Mouse (Mus musculus) embryonic stem cell, embryonic (primary cell): ENCODE results near the gene Gabarapl2.

Experiments
- CTCF ChIA-PET, 4 experiments: fragments of 300-600 bp in 2 of 4; fragments of 350-600 bp in 2 of 4; sonication (Branson Sonifier 250); formaldehyde crosslinking; loops; one replicate each; lab custom pipeline; 2022; ENCODE audit warnings: inconsistent platforms in 2 of 4; lab: Charles Lee
- POLR2A ChIA-PET, 4 experiments: fragments of 300-600 bp in 2 of 4; fragments of 350-600 bp in 2 of 4; sonication (Branson Sonifier 250); formaldehyde crosslinking; loops; one replicate each; lab custom pipeline; 2022; ENCODE audit warnings: antibody characterized with exemption in 4 of 4, inconsistent platforms in 1 of 4; lab: Charles Lee

The Gabarapl2 gene

DNA sequence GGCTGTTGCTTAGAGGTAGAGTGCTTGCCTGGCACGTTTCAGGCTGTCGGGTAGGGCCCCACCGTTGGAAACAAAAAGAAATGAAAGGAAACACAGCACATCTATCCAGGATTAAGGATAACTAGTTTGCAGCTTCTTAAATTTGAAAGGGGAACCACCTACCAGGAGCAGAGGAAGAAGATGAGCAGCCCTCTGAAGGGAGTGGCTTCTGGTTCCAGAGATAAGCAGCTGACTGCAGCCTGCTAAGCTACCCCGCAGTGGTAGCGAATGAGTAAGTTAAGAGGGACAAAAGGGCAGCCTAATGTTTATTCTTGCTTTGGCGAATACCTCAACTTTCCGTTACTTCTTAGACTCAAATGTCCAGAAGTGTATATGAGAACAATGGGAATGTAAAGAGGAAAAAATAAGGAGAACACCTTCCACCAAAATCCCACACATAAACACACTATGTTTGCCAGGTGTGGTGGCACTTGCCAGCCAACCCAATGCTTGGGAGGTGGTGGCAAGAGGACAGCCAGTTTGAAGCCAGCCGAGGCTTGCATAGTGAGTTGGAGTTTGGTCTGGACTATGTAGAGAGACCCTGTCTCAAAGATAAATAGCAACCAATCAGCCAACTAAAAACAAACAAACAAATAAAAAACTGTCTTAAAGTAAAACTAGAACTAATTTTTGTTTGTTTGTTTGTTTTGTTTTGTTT, 10.7 kb upstream of the Gabarapl2 start:
- ChIA-PET CTCF (no interaction called here), POLR2A (interaction anchor here (0.5 to 7.2 kb wide), 6 partner anchors 9 to 924 kb away, joined by 3 to 93 read pairs (median 4); partner anchors contain the start of genes Adat1 (in 1 of the 4) and Gabarapl2 (in 1 of the 4))

GRCm38 (mm10) chr8:111931721-111932120, 8.8 kb upstream of the Gabarapl2 start:
- POLR2A ChIA-PET = interaction anchor here (0.6 to 7.2 kb wide), 23 partner anchors 8 to 121 kb away, joined by 3 to 93 read pairs (median 5); partner anchors contain the start of genes Gabarapl2 (in 3 of the 4), Cfdp1 (in 2 of the 4) and Adat1 (in 1 of the 4)
- CTCF ChIA-PET = interaction anchor here (0.9 to 1.5 kb wide), 6 partner anchors 8 to 50 kb away, joined by 3 to 11 read pairs (median 4); no protein-coding TSS in a partner anchor

- ChIA-PET CTCF (interaction anchor here (0.6 to 1.5 kb wide), 11 partner anchors 9 to 241 kb away, joined by 3 to 11 read pairs (median 3); partner anchors contain the start of gene Adat1 (in 1 of the 4)), POLR2A (interaction anchor here (0.6 to 7.2 kb wide), 34 partner anchors 7 to 935 kb away, joined by 3 to 93 read pairs (median 4); partner anchors contain the start of genes Gabarapl2 (in 3 of the 4), Cfdp1 (in 2 of the 4), Adat1 (in 1 of the 4) and Ddx19a (in 1 of the 4))
Measured at GRCm38 (mm10) chr8:111932580-111933336, 7.7 kb upstream of the Gabarapl2 start.

DNA sequence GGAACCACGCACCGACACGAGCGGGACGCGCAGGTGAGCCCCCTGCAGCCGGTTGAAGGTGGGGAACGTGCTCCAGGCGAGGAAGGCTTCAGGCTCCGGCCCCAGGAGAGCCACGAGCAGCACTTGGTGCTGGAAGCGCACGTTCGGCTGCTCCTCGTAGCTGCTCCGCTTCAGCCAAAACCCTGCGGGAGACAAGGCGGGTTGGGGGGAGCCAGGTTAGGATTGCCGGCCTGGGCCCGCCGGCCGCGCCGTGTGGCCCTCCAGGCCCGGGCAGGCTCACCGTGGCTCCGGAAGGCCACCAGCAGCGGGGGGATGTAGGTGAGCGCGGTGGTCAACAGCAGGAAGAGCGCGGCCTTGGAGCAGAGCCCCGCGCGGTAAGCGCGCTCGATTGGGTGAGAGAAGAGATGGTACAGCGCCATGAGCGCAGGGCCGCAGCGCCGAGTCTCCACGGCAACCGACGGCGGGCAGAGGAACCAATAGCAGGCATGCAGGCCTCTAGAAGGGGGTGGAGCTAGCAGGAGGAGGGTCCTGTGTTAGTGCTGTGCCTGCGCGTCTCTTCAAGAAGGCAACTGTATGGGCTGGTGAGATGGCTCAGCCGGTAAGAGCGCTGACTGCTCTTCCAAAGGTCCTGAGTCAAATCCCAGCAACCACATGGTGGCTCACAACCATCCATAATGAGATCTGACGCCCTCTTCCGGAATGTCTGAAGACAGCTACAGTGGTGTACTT, 7.0 kb upstream of the Gabarapl2 start, which contains the start of gene Tmem231:
Tmem231 (minus strand) TSS at position 534 of the 729 bp plus-strand sequence.
- ChIA-PET CTCF (interaction anchor here in 3 of 4 experiments (0.5 to 1.5 kb wide), 9 partner anchors 8 to 884 kb away, joined by 3 to 7 read pairs (median 4); no protein-coding TSS in a partner anchor), POLR2A (interaction anchor here (0.5 to 7.2 kb wide), 45 partner anchors 8 to 1088 kb away, joined by 3 to 93 read pairs (median 4); partner anchors contain the start of genes Adat1 (in 2 of the 4), Cfdp1 (in 2 of the 4) and Gabarapl2 (in 1 of the 4))

- ChIA-PET CTCF (interaction anchor here in 2 of 4 experiments (0.7 to 1.5 kb wide), 7 partner anchors 9 to 69 kb away, joined by 3 to 6 read pairs (median 4); no protein-coding TSS in a partner anchor), POLR2A (interaction anchor here (0.5 to 7.2 kb wide), 44 partner anchors 8 to 1089 kb away, joined by 3 to 93 read pairs (median 4); partner anchors contain the start of genes Adat1 (in 2 of the 4), Cfdp1 (in 1 of the 4) and Gabarapl2 (in 1 of the 4))
Measured at GRCm38 (mm10) chr8:111934201-111934600, 6.3 kb upstream of the Gabarapl2 start.

GRCm38 (mm10) chr8:111937184-111937583, 3.3 kb upstream of the Gabarapl2 start:
- POLR2A ChIA-PET = interaction anchor here (0.5 to 6.3 kb wide), 23 partner anchors 7 to 173 kb away, joined by 3 to 48 read pairs (median 4); no protein-coding TSS in a partner anchor

GRCm38 (mm10) chr8:111938076-111938985, 2.2 kb upstream of the Gabarapl2 start:
- ChIA-PET POLR2A (interaction anchor here (0.5 to 7.2 kb wide), 28 partner anchors 6 to 150 kb away, joined by 3 to 93 read pairs (median 3); partner anchors contain the start of genes Adat1 (in 1 of the 4) and Tmem231 (in 1 of the 4)), CTCF (interaction anchor here in 3 of 4 experiments (0.6 to 1.2 kb wide), 4 partner anchors 13 to 1556 kb away, joined by 3 to 5 read pairs (median 3); no protein-coding TSS in a partner anchor)

More at GRCm38 (mm10) chr8:111937184-111937583, 3.3 kb upstream of the Gabarapl2 start:
- CTCF ChIA-PET = interaction anchor here in 2 of 4 experiments (1.0 to 1.2 kb wide), 2 partner anchors 256 to 257 kb away, joined by 3 read pairs; no protein-coding TSS in a partner anchor

- ChIA-PET CTCF (interaction anchor here in 2 of 4 experiments (0.7 to 1.6 kb wide), 3 partner anchors 11 to 93 kb away, joined by 3 to 4 read pairs (median 3); no protein-coding TSS in a partner anchor), POLR2A (interaction anchor here (0.6 to 7.2 kb wide), 61 partner anchors 7 to 312 kb away, joined by 3 to 93 read pairs (median 4); partner anchors contain the start of genes Adat1 (in 2 of the 4), Cfdp1 (in 1 of the 4) and Tmem231 (in 1 of the 4))
Measured at GRCm38 (mm10) chr8:111939516-111940142, 874 bp upstream of the Gabarapl2 start.

DNA sequence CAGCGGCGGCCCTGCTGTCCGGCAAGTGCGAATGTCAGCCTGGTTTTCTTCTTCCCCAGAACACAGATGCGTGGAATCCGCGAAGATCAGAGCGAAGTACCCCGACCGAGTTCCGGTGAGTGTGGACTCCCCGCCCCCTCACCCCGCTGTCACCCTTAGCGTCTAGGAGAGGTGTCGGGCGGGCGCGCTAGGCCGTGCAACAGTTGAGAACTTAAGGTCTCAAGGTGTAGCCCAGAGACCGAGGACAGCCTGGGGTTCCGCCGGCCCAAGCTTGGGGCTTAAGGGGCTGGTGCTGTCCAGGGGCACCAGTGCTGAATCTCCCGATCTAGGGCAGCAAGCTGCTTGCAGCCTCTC, 575 bp downstream of the Gabarapl2 start:
- CTCF ChIA-PET = interaction anchor here in 1 of 4 experiments (1.0 to 1.6 kb wide), 4 partner anchors 21 to 105 kb away, joined by 3 read pairs; no protein-coding TSS in a partner anchor
- POLR2A ChIA-PET = interaction anchor here (0.8 to 7.2 kb wide), 51 partner anchors 8 to 255 kb away, joined by 3 to 93 read pairs (median 5); partner anchors contain the start of genes Adat1 (in 3 of the 4), Chst5 (in 1 of the 4), Kars (in 1 of the 4) and Terf2ip (in 1 of the 4)

GRCm38 (mm10) chr8:111943544-111943943, 3.0 kb downstream of the Gabarapl2 start:
- ChIA-PET POLR2A (interaction anchor here (0.5 to 7.2 kb wide), 40 partner anchors 7 to 246 kb away, joined by 3 to 93 read pairs (median 5); partner anchors contain the start of genes Tmem231 (in 4 of the 4), Adat1 (in 1 of the 4) and Chst5 (in 1 of the 4)), CTCF (interaction anchor here in 3 of 4 experiments (0.7 to 1.2 kb wide), 4 partner anchors 18 to 474 kb away, joined by 3 to 4 read pairs (median 3); no protein-coding TSS in a partner anchor)

DNA sequence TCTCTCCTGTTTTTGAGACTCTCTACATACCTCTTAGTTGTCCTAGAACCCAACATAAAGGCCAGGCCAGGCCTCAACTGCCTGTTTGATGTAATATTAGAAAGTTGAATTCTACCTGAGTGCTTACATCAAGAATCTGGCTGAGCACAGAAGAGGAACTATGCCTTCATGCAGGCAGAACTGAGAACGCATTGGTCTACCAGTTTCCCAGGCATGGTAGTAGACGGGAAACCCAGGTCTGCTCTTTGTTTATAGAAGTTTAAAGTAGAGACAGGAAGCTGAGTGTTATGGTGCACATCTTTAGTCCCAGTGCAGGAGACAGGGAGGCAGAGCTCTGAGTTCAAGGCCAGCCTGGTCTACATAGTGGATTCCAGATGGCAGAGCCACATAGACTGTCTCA, 6.6 kb downstream of the Gabarapl2 start:
- POLR2A ChIA-PET = interaction anchor here (0.6 to 5.7 kb wide), 12 partner anchors 8 to 1432 kb away, joined by 3 to 48 read pairs (median 4); partner anchors contain the start of gene Tmem231 (in 3 of the 4)
- CTCF ChIA-PET = interaction anchor here in 2 of 4 experiments (0.5 to 0.7 kb wide), 2 partner anchors 87 to 654 kb away, joined by 4 to 10 read pairs; no protein-coding TSS in a partner anchor

DNA sequence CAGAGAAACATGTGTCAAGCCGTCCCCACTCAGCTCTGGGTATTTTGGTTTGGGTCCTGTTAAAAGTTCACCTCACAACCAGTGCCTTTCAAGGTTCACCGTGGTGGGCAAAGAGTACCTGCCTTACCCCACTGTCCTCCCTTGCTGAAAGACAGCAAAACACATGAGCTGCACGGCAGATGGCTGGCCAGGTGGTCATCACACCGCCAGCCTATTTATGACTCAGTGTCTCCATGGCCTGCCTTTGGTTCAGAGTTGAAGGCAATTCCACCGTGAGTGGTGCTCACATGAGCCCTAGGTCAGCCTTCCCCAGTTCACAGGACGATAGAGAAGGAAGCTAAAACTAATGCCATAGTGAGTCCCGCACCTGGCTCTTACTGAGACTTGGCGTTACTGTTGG, 7.5 kb downstream of the Gabarapl2 start:
- ChIA-PET POLR2A (interaction anchor here (0.7 to 6.1 kb wide), 11 partner anchors 6 to 21 kb away, joined by 3 to 53 read pairs (median 7); partner anchors contain the start of genes Gabarapl2 (in 2 of the 4) and Tmem231 (in 1 of the 4)), CTCF (interaction anchor here in 1 of 4 experiments (0.6 kb wide), 1 partner anchor 8 kb away, joined by 3 read pairs; no protein-coding TSS in a partner anchor)

DNA sequence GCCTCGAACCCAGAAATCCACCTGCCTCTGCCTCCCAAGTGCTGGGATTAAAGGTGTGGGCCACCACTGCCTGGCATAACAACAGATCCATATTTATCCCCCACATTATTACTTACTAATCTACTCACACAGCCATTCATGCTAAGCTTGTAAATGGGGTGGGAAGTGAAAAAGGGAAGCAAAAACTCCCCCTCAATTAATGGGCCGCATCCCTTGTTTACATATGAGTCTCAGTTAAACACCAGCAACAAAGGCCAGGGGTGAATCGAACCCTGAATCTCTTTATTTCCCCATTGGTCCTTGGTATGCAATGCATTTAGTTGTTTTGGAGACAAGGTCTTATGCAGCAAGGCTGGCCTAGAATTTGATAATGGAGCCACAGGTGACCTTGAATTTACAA, 10.3 kb downstream of the Gabarapl2 start:
- POLR2A ChIA-PET = interaction anchor here (0.6 to 6.1 kb wide), 18 partner anchors 9 to 76 kb away, joined by 3 to 53 read pairs (median 6); partner anchors contain the start of genes Gabarapl2 (in 3 of the 4) and Tmem231 (in 2 of the 4)
- CTCF ChIA-PET = interaction anchor here in 2 of 4 experiments (0.5 to 0.6 kb wide), 2 partner anchors 12 to 21 kb away, joined by 3 to 8 read pairs; no protein-coding TSS in a partner anchor

DNA sequence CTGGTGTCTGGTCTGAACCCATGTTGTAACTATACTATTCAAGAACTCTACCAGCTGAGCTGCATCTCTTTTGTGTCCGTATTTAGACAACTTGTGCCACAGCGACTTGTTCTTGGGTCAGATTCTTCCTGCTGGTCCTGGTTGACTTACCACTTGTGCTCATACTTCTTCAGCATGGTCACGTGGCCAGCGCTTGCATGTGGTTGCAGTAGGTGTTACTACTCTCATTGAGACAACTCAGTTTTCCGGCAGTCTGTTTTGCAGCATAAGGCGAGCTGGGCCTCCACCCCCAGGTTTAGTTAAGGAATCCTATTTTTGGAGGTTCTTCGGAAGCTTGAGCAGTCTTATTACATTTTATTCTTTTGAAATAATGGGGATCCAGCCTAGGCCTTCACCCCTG, 10.8 kb downstream of the Gabarapl2 start:
- POLR2A ChIA-PET = interaction anchor here (0.6 to 6.1 kb wide), 16 partner anchors 9 to 76 kb away, joined by 3 to 53 read pairs (median 6); partner anchors contain the start of genes Gabarapl2 (in 3 of the 4) and Tmem231 (in 2 of the 4)
- CTCF ChIA-PET = interaction anchor here in 1 of 4 experiments (0.6 to 0.7 kb wide), 2 partner anchors 12 to 23 kb away, joined by 3 read pairs; no protein-coding TSS in a partner anchor
